Mouse (Mus musculus) lung, adult 2 months (tissue): ENCODE results near the gene Gm10718. TPM values are rescaled to one million over a fixed set of nuclear protein-coding genes. Genes with fewer than 3 reads are reported as not detected.

Experiments used
- polyA plus RNA-seq: library from polyadenylated mRNA; depleted of rRNA; stranded (reverse); fragments of >200 nt; gene quantifications from 2 replicates; pipeline ENCODE4 v1.2.3, GENCODE M21; 2012; rRNA removed

The Gm10718 gene
- polyA plus RNA-seq, 1 experiment, result not detected

Other genes with a start within 250 kb of the Gm10718 start
- not detected in 2 replicates for gene Gm10722, start 22.6 kb upstream of the Gm10718 start, polyA plus RNA-seq
- not detected in 2 replicates for gene Gm11168, start 20.2 kb upstream of the Gm10718 start, polyA plus RNA-seq
- not detected in 2 replicates for gene Gm10721, start 10.4 kb upstream of the Gm10718 start, polyA plus RNA-seq
- not detected in 2 replicates for gene Gm10720, start 7.9 kb upstream of the Gm10718 start, polyA plus RNA-seq
- not detected in 2 replicates for gene Gm10719, start 6.1 kb upstream of the Gm10718 start, polyA plus RNA-seq
- not detected in 2 replicates for gene Gm10717, start 1.9 kb downstream of the Gm10718 start, polyA plus RNA-seq
- gene Gm17535, start 11.1 kb downstream of the Gm10718 start, polyA plus RNA-seq, result not detected in 2 replicates
- gene Gm10715, start 13.3 kb downstream of the Gm10718 start, polyA plus RNA-seq, result not detected in 2 replicates